23 mouse cellular contexts compared by ENCODE assay signal in genomic region chr3:145191972-145192371, GRCm38 (mm10).
A peak's percentile ranks its signal among the peaks of the same experiment; 100 is the strongest.
DNase-seq lines count a peak whose midpoint lies in the region; ATAC-seq and TF ChIP-seq lines count a peak whose summit lies in the region.
"Had no signal": no experiment of that assay in that cellular context is flagged by ENCODE, and none has a peak within 500 bp of the region (broad histone marks: within the 10 kb centered on the region; RNA-seq: fewer than 3 reads in every experiment).

No protein-coding gene starts in this region.

- H3K4me2 ChIP-seq in CH12.LX (ENCODE audit: insufficient read depth, low read depth, poor library complexity, severe bottlenecking): peak overlapping the region; percentile 42; the same call in 1 of the 2 replicates
- H3K4me2 ChIP-seq: embryonic facial prominence, embryonic 12.5 days; forebrain, embryonic 13.5 days; forebrain, embryonic 15.5 days had no signal

- no peaks in the 10 kb centered on the region for H3K36me3 ChIP-seq in CH12.LX (replicated peaks in 1 of 2; ENCODE audit: control insufficient read depth in 1 of 2, insufficient read depth in 1 of 2, low read length in 1 of 2)
- H3K36me3 ChIP-seq: embryonic facial prominence, embryonic 10.5 days; embryonic facial prominence, embryonic 12.5 days; forebrain, embryonic 15.5 days had no signal

- no peaks in the 10 kb centered on the region for H3K9me3 ChIP-seq in CH12.LX (replicated peaks; ENCODE audit: low read length)
- H3K9me3 ChIP-seq: embryonic facial prominence, embryonic 10.5 days; embryonic facial prominence, embryonic 12.5 days; forebrain, embryonic 13.5 days; forebrain, embryonic 15.5 days had no signal

- intact Hi-C loops in heart, postnatal 36 days (cut with DNase I): no loop called here

- TF ChIP-seq EP300 in CH12.LX (IDR thresholded peaks at IDR 0.05; ENCODE audit: low read length): peak; percentile 83

- TF ChIP-seq CTCF in CH12.LX (conservative IDR thresholded peaks at IDR 0.05 in 1 of 2, IDR thresholded peaks at IDR 0.05 in 1 of 2; ENCODE audit: low read depth in 2 of 2, low read length in 2 of 2): no peak

- dilution Hi-C loops in CH12.LX (cut with MboI; ENCODE audit: extremely low pct_ligation_motif_present, extremely low pct_unique_long_range_greater_than_20kb, low sequenced_read_pairs): no loop called here

- DNase-seq in CH12.LX (ENCODE audit: extremely low read depth) (peak; percentile 30), MN1 (ENCODE audit: low spot score) (no peak)
- DNase-seq in layer of hippocampus, adult 8-10 months (ENCODE audit: low spot score in 2 of 2): no peak
- no peak for DNase-seq in heart, postnatal 36 days
- DNase-seq in adrenal gland, adult 18-20 months (ENCODE audit: low spot score in 2 of 2): no peak
- DNase-seq: adrenal gland, adult 2 months; adrenal gland, postnatal 10 days; adrenal gland, postnatal 25 days; B cell, adult 2 months; cerebellum, adult 11 months; cerebellum, adult 18-20 months; cerebellum, adult 8-10 months; cerebellum, adult 9-11 months; cerebellum, postnatal 14 days; cerebellum, postnatal 36 days; forebrain, postnatal 0 days had no signal

- no peak overlapping the region for H3K27ac ChIP-seq in CH12.LX (ENCODE audit: insufficient read depth, low read depth)
- H3K27ac ChIP-seq: embryonic facial prominence, embryonic 10.5 days; embryonic facial prominence, embryonic 12.5 days; forebrain, embryonic 13.5 days; forebrain, embryonic 15.5 days had no signal

- TF ChIP-seq POLR2A in CH12.LX (IDR thresholded peaks at IDR 0.05; ENCODE audit: low read depth, low read length): no peak

- H3K4me3 ChIP-seq in CH12.LX (replicated peaks in 1 of 3; ENCODE audit: low read depth in 2 of 3, low read length in 2 of 3, poor library complexity in 1 of 3): no peak overlapping the region
- H3K4me3 ChIP-seq: embryonic facial prominence, embryonic 10.5 days; embryonic facial prominence, embryonic 12.5 days; forebrain, embryonic 13.5 days; forebrain, embryonic 15.5 days had no signal

- in situ Hi-C loops in CH12.LX (cut with MboI; ENCODE audit: low pct_ligation_motif_present, low pct_unique_long_range_greater_than_20kb, low sequenced_read_pairs): no loop called here

- ATAC-seq in common myeloid progenitor, adult 5-6 weeks (replicated peaks; ENCODE audit: low read depth, poor library complexity, severe bottlenecking): peak; percentile 78
- ATAC-seq in megakaryocyte, adult 5-6 weeks (ENCODE audit: poor library complexity, severe bottlenecking): peak; percentile 33; the same call in 1 of the 2 replicates
- ATAC-seq: CD4-positive, CD25-positive, alpha-beta regulatory T cell, adult 4 months; forebrain, embryonic 13.5 days; forebrain, embryonic 15.5 days; forebrain, postnatal 0 days had no signal

- H3K27me3 ChIP-seq in CH12.LX (replicated peaks): no peaks in the 10 kb centered on the region
- H3K27me3 ChIP-seq: embryonic facial prominence, embryonic 12.5 days; forebrain, embryonic 13.5 days; forebrain, embryonic 15.5 days had no signal

- H3K79me2 ChIP-seq in CH12.LX (replicated peaks; ENCODE audit: control insufficient read depth, extremely low read depth, insufficient read depth, poor library complexity, severe bottlenecking): no peaks in the 10 kb centered on the region

- no peak for TF ChIP-seq RAD21 in CH12.LX (IDR thresholded peaks at IDR 0.05; ENCODE audit: low read depth, low read length)

- peaks cover 3 to 17% of the 10 kb centered on the region in 2 experiments; a peak in 3 of 4 replicates for H3K4me1 ChIP-seq in CH12.LX (ENCODE audit: control insufficient read depth in 1 of 2, insufficient read depth in 2 of 2)
- H3K4me1 ChIP-seq: embryonic facial prominence, embryonic 10.5 days; embryonic facial prominence, embryonic 12.5 days; forebrain, embryonic 13.5 days; forebrain, embryonic 15.5 days had no signal

- 0 out of 2 replicates have a peak overlapping the region, but pooled peaks have one; percentile 6 for H3K9ac ChIP-seq in CH12.LX (ENCODE audit: insufficient read depth, low read depth)
- H3K9ac ChIP-seq: embryonic facial prominence, embryonic 12.5 days; forebrain, embryonic 13.5 days; forebrain, embryonic 15.5 days; forebrain, postnatal 0 days had no signal

TF ChIP-seq in CH12.LX, 34 proteins besides CTCF, POLR2A, EP300 and RAD21:
- TF ChIP-seq KAT2A (IDR thresholded peaks at IDR 0.05; ENCODE audit: insufficient replicate concordance, low read length) (no peak), ZC3H11A (IDR thresholded peaks at IDR 0.05; ENCODE audit: low read depth, low read length) (no peak), HCFC1 (IDR thresholded peaks at IDR 0.05; ENCODE audit: low read depth, low read length) (no peak), NRF1 (IDR thresholded peaks at IDR 0.05; ENCODE audit: low read depth, low read length) (no peak), MAX (IDR thresholded peaks at IDR 0.05; ENCODE audit: low read length) (peak; percentile 41; the same call in 1 of the 2 replicates), UBTF (IDR thresholded peaks at IDR 0.05; ENCODE audit: low read depth, low read length) (no peak), GABPA (IDR thresholded peaks at IDR 0.05; ENCODE audit: insufficient replicate concordance, low read depth, low read length) (no peak), JUND (conservative IDR thresholded peaks at IDR 0.05; ENCODE audit: low read depth, low read length) (peak; percentile 21; the same call in 1 of the 2 replicates), IRF4 (IDR thresholded peaks at IDR 0.05; ENCODE audit: low read depth, low read length) (peak; percentile 77), SMC3 (IDR thresholded peaks at IDR 0.05; ENCODE audit: low read depth, low read length) (no peak), ELF1 (IDR thresholded peaks at IDR 0.05; ENCODE audit: low read depth, low read length) (0 out of 2 replicates have a peak, but pooled peaks have one; percentile 8), MAFK (IDR thresholded peaks at IDR 0.05; ENCODE audit: insufficient replicate concordance, low read length) (0 out of 2 replicates have a peak, but pooled peaks have one; percentile 20), RCOR1 (conservative IDR thresholded peaks at IDR 0.05; ENCODE audit: low read depth, low read length) (no peak), E2F4 (IDR thresholded peaks at IDR 0.05; ENCODE audit: insufficient replicate concordance, low read depth, low read length) (no peak)
